Mouse (Mus musculus): ENCODE results near the gene Myo1b. TPM values are rescaled to one million over a fixed set of nuclear protein-coding genes. Genes with fewer than 3 reads are reported as not detected.

Myo1b gene
- total RNA-seq, 4 experiments from 2014 or later: 4.5 to 11.0 (median 6.0) TPM

- no peak for DNase-seq (ENCODE audit: low spot score in 2 of 2)
Observed at GRCm38 (mm10) chr1:51852314-51852713, 63.6 kb downstream of the Myo1b start.

GRCm38 (mm10) chr1:51849570-51850211 is 66.2 kb downstream of the Myo1b start:
- no peak for DNase-seq (ENCODE audit: low spot score in 2 of 2)

GRCm38 (mm10) chr1:51845264-51846036 is 70.4 kb downstream of the Myo1b start:
- no peak for DNase-seq (ENCODE audit: low spot score in 2 of 2)

GRCm38 (mm10) chr1:51837845-51838623 is 77.8 kb downstream of the Myo1b start:
- DNase-seq (ENCODE audit: low spot score in 2 of 2): no peak

GRCm38 (mm10) chr1:51837311-51837710 is 78.6 kb downstream of the Myo1b start:
- no peak for DNase-seq (ENCODE audit: low spot score in 2 of 2)

- no peak for DNase-seq (ENCODE audit: low spot score in 2 of 2)
Observed at GRCm38 (mm10) chr1:51835795-51836194, 80.1 kb downstream of the Myo1b start.

GRCm38 (mm10) chr1:51834072-51834471 is 81.8 kb downstream of the Myo1b start:
- DNase-seq (ENCODE audit: low spot score in 2 of 2): no peak

GRCm38 (mm10) chr1:51829353-51829752 is 86.5 kb downstream of the Myo1b start:
- DNase-seq (ENCODE audit: low spot score in 2 of 2): no peak

- DNase-seq (ENCODE audit: low spot score in 2 of 2): no peak
Observed at GRCm38 (mm10) chr1:51822531-51822930, 93.3 kb downstream of the Myo1b start.

- DNase-seq (ENCODE audit: low spot score in 2 of 2): no peak
Observed at GRCm38 (mm10) chr1:51821701-51822495, 94.0 kb downstream of the Myo1b start.

- DNase-seq (ENCODE audit: low spot score in 2 of 2): no peak
Observed at GRCm38 (mm10) chr1:51820520-51820919, 95.4 kb downstream of the Myo1b start.

GRCm38 (mm10) chr1:51820013-51820441 is 95.8 kb downstream of the Myo1b start:
- DNase-seq (ENCODE audit: low spot score in 2 of 2): no peak

GRCm38 (mm10) chr1:51815636-51816035 is 100.2 kb downstream of the Myo1b start:
- DNase-seq (ENCODE audit: low spot score in 2 of 2): no peak

- DNase-seq (ENCODE audit: low spot score in 2 of 2): no peak
Observed at GRCm38 (mm10) chr1:51814854-51815630, 100.8 kb downstream of the Myo1b start.

- DNase-seq (ENCODE audit: low spot score in 2 of 2): no peak
Observed at GRCm38 (mm10) chr1:51808847-51809246, 107.0 kb downstream of the Myo1b start.

- DNase-seq (ENCODE audit: low spot score in 2 of 2): no peak
Observed at GRCm38 (mm10) chr1:51808228-51808627, 107.6 kb downstream of the Myo1b start.

- DNase-seq (ENCODE audit: low spot score in 2 of 2): no peak
Observed at GRCm38 (mm10) chr1:51805040-51805610, 110.7 kb downstream of the Myo1b start.

- no peak for DNase-seq (ENCODE audit: low spot score in 2 of 2)
Observed at GRCm38 (mm10) chr1:51804296-51805039, 111.4 kb downstream of the Myo1b start.

- no peak for DNase-seq (ENCODE audit: low spot score in 2 of 2)
Observed at GRCm38 (mm10) chr1:51798011-51798471, 117.8 kb downstream of the Myo1b start.

Data from gastrocnemius, adult 8-10 months (tissue).